Mouse (Mus musculus): ENCODE results near the gene Plpp4.

- TF ChIP-seq GATA1 (IDR thresholded peaks at IDR 0.05; ENCODE audit: low read length) (no peak), TAL1 (IDR thresholded peaks at IDR 0.05; ENCODE audit: low read length) (no peak)
Observed at GRCm38 (mm10) chr7:129256621-129257373, at the start of gene Plpp4.
